Mouse (Mus musculus) R1 (cell line): Measurements from ENCODE around the gene Nprl3.
A peak's percentile ranks its signal among the peaks of the same experiment; 100 is the strongest.
"Not testable (repeated sequence)": the region's sequence is repeated elsewhere in the genome, so short reads cannot be mapped to it uniquely, and the experiment has no call there.

Experiments used
- DNase-seq: peaks from one replicate; pipeline ENCODE4 v3.0.0-alpha.2; 2018; ENCODE audit warnings: low read depth, low spot score

Gene Nprl3

DNA sequence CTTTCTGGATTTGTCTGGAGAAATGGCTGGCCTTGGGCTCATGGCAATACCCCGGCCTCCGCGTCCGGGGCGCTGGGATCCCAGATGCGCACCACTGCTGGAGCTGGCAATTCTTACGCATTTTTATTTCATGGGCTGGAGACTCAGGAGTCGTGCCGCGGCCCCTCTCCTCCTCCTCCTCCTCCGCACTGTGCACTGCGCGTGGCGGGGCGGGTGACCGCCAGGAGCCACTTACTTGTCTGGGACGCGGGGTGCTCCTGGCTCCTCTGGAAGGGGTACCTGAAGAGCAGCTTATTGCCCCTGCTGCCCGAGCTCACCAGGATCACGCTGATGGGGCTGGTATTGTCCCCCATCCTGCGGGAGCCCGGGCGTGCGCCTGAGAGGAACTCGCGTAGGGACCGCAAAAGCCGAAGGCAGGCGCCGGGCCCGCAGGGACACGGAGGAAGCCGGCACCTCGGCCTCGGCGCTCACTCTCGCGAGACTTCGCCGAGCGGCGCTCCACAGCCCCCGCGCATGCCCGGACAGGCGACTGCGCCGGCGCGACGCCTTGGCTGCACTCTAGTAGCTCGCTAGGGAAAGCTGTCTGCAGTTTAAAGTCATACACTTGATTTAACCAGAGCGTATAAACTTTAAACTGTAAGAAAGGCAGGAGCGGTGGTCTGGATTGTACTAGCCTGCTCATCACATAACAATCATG, at the start of gene Nprl3:
Gene Nprl3 (minus strand): TSS at position 520 of the 697 bp plus-strand sequence.
- DNase-seq: peak; percentile 92

GRCm38 (mm10) chr11:32316009-32316408, 48.5 kb upstream of the Nprl3 start:
- DNase-seq: no peak

DNA sequence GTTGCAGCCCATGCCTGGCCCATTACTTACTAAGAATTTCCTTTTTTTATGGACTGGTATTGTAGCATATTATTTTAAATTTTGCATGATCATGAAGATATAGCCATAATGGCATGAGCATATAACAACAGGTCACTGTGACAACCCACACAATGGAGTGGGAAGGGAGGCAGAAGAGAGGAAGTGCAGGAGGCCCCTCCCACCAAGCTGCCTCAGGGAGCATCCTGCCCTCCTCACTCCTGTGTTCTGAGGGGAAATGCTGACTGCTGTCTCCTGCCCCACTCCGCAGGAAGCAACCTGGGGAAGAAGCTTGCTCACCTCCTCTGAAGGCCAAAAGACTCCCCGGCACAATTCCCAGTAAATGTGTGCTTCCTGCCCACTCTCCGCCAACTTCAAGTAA, 42.4 kb upstream of the Nprl3 start:
- no peak for DNase-seq

DNA sequence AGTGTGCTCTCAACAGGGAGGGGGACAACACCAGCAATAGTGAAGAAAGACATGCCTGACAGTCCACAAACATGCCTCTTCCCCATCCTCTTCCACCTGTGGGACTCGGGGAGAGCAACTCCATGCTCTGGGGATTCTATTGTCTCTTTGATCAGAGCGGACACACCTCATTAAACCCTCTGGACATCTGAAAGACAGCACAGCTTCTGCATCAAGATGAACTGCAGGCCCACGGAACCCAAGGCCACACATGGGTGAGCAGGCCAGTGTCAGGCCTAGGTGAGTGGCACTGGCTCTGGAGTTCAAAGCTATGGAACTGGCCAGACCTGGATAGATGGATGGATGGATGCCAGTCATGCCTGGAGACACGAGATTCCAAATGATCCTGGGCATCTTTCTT, 41.9 kb upstream of the Nprl3 start:
- no peak for DNase-seq

DNA sequence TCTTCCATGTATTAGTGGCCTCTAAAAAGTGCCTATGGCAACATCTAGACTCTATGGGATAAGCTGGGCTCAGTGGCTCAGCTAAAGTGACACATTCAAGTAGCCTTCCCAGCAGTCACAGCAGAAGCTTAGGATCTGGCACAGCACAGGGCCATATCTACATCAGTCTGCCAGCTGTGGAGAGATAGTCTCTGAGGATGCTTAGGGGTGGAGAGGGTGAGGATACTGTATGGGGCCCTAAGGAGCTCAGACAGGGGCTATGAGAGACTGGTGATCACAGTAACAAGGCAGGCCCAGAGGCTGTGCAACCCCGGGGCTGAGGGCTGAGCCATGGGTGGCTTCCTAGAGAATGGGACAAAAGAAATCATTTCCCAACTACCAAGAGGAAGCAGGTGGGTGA, 39.5 kb upstream of the Nprl3 start:
- no peak for DNase-seq

GRCm38 (mm10) chr11:32303455-32303854, 35.9 kb upstream of the Nprl3 start:
- no peak for DNase-seq

- DNase-seq: no peak
Observed at GRCm38 (mm10) chr11:32302824-32303419, 35.4 kb upstream of the Nprl3 start.

- DNase-seq: no peak
Observed at GRCm38 (mm10) chr11:32301506-32301905, 34.0 kb upstream of the Nprl3 start.

DNA sequence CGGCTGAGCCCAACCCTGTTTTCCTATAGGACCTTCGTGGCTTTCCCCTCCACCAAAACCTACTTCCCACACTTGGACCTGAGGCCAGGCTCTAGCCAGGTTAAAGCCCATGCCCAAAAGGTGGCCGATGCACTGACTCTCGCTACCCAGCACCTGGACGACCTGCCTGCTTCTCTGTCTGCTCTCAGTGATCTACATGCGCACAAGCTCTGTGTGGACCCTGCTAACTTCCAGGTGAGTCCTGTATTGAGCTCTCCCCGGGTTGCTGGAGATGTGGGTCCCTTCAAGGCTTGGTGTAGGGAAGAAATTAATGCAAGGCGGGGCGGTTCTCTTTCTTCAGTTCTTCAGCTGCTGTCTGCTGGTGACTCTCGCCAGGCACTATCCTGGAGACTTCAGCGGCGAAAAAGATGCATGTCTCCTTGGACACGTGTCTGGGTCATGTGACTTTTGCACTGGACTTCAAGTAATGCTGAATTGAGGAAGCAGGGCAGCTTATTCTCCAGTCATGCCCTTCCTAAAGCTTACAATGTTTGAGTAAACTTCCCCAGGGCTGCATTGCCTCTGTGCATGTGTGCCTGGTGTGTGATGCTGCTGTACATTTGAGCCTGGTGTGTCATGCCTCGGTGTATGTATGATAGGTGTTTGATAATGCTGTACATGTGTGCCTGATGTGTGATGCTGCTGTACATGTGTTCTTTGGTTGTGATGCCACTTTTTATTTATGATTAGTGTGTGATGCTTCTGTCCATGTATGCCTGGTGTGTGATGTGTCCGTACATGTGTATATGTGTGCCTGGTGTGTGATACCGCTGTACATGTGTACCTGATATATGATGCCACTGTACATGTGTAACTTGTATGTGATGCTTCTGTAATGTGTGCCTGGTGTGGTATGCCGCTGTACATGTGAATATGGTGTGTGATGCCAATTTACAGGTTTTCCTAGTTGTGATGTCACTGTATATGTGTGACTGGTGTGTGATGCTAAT, 33.1 kb upstream of the Nprl3 start:
- peak; percentile 31 for DNase-seq

DNA sequence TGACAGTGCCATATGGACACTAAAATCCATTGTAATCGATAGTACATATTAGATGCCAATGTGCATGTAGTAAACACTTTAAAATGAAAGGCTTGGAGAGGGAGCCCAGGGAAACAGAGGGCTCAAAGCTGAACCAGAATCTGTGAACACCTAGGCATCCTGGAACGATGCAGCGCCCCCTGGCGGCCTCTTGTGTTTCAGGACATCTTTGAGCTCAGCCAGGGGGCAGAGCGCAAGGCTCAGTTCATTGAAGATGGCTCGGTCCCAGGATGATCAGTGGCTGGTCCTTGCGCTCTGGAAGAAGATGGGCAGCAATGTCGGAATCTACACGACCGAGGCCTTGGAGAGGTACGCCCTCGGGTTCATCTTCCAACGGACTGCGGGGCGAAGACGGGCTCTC, 32.4 kb upstream of the Nprl3 start, which contains the start of gene Hbq1a:
Gene Hbq1a (plus strand): TSS at position 205 of the 400 bp plus-strand sequence.
- DNase-seq: peak; percentile 47

GRCm38 (mm10) chr11:32298532-32298918, 31.0 kb upstream of the Nprl3 start:
- DNase-seq: no peak

- no peak for DNase-seq
Observed at GRCm38 (mm10) chr11:32297866-32298531, 30.5 kb upstream of the Nprl3 start.

DNA sequence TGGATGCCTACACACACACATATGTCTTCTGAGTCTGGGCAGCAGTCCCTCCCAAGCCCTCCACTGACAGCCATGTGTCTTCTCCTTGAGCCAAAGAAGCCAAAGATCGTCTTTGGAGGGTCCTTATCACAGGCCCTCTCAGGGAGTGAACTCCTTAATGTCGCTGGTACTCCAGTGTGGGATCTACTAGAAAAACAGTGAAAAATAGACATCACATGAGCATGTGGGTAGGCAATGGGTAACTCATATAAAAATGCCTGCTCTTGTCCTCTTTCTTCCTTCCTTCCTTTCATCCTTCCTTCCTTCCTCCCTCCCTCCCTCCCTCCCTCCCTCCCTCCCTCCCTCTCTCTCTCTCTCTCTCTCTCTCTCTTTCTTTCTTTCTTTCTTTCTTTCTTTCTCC, 29.9 kb upstream of the Nprl3 start:
- not testable (repeated sequence) for DNase-seq

GRCm38 (mm10) chr11:32296203-32296602, 28.7 kb upstream of the Nprl3 start, which contains the start of gene Hba-a2:
Gene Hba-a2 (plus strand): TSS chr11:32296489.
- DNase-seq: not testable (repeated sequence)

- DNase-seq: not testable (repeated sequence)
Observed at GRCm38 (mm10) chr11:32293479-32293878, 26.0 kb upstream of the Nprl3 start.

DNA sequence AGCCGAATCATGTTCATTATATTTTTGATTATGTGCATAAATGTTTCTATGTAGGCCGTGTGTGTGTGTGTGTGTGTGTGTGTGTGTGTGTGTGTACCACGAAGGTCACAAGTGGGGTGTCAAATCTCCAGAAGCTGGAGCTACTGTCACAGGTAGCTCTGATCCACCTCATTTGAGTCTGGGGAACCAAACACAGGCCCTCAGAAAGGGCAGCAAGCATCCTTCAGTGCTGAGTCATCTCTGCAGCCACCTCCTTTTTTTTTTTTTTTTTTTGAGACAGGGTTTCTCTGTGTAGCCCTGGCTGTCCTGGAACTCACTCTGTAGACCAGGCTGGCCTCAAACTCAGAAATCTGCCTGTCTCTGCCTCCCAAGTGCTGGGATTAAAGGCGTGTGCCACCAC, 25.3 kb upstream of the Nprl3 start:
- DNase-seq: not testable (repeated sequence)

DNA sequence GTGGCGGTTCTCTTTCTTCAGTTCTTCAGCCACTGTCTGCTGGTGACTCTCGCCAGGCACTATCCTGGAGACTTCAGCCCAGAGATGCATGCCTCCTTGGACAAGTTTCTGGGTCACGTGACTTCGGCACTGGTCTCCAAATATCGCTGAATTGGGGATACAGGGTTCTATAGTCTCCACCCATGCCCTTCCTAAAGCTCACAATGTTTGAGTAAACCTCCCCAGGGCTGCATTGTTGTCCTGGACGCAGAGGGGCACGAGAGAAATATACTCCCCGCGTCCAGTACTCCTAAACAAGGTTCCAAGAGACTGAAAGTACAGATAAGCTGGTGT, 20.0 kb upstream of the Nprl3 start:
- peak; percentile 51 for DNase-seq

GRCm38 (mm10) chr11:32286695-32287492, 19.4 kb upstream of the Nprl3 start, which contains the start of gene Hbq1b:
Gene Hbq1b (plus strand): TSS chr11:32286965.
- DNase-seq: peak; percentile 65

GRCm38 (mm10) chr11:32285887-32286286, 18.4 kb upstream of the Nprl3 start:
- not testable (repeated sequence) for DNase-seq

DNA sequence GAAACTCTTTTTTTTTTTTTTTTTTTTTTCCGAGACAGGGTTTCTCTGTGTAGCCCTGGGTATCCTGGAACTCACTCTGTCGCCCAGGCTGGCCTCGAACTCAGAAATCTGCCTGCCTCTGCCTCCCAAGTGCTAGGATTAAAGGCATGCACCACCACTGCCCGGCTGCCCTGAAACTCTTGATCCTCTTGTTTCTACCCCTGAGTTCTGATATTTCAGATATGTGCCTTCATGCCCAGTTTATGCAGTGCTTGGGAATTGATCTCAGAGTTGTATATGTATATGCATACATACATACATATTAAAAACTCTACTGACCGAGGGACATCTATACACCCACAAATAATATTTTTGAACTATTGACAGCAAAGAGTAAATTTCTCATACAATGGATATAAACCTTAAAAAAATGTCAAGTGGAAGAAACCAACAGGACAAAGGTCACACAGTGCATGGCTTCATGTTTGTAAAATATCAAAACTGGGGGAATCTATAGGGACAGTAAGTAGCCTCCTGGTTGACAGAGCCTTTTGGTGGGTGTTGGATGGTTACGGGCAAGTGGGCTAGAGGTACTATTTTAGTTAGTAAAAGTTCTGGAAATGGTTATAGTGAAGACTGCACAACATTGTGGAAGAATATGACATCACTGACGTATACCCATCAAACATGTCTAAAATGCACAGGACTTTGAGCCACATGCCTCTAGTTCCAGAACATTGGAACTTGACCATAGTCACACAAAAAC, 17.7 kb upstream of the Nprl3 start:
- DNase-seq: no peak
